Comparison of ENCODE assay signal across 12 mouse cellular contexts in the genomic region with DNA sequence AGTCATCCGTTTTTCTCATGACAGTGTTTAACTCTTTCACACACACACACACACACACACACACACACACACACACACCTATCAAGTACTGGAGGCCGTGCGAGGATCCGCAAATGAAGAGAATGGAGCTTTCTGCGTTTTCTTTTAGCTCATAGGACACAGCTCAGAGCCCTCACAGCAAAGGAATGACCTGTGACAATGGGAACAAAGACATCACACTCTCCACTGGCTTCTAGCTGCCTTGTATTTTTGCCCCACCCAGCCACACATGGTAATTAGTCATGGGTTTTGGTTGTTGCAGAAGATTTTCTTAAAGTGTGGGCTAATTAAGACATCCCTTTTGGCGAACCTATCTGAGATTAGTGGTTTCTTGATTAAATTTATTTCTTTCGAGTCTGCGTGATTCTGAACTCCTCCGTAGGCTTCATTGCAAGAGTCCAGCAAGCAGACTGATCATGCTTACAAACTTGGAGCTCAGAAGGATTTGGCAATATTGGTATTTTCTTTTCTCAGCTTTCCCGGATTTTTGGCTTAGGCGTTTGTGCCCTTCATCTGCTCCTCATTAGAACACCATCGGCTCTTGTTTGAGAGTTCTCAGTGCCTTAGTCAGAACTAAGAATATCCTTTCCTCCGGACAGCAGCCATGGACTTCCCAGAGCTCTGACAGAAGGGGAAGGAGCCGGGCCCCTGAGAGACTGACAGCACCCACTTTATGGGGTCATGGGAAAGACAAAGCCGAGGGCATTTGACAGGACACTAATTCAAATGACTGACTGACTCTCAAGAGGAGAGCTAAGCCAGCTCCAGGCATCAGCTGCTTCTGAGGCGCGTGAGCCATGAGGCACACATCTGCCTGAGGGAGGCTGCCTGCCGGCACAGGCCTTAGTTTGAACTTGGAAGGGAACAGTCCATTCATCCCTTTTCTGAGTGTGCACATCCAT.
DNase-seq lines count a peak whose midpoint lies in the region; ATAC-seq and TF ChIP-seq lines count a peak whose summit lies in the region.
"Had no signal": no experiment of that assay in that cellular context is flagged by ENCODE, and none has a peak within 500 bp of the region (broad histone marks: within the 10 kb centered on the region; RNA-seq: fewer than 3 reads in every experiment).

No protein-coding gene starts in this region.

- no peak for TF ChIP-seq CTCF in bone marrow, adult 2 months (IDR thresholded peaks at IDR 0.05; ENCODE audit: control insufficient read depth, insufficient read depth, low read length)
- no peak for TF ChIP-seq CTCF in embryonic fibroblast, embryonic 13.5 days (IDR thresholded peaks at IDR 0.05; ENCODE audit: borderline replicate concordance, insufficient read depth, low read length)

- no peak overlapping the region for H3K9ac ChIP-seq in hindbrain, embryonic 11.5 days (ENCODE audit: low read depth, low read length)
- H3K9ac ChIP-seq in hindbrain, embryonic 13.5 days: no peak overlapping the region
- no peak overlapping the region for H3K9ac ChIP-seq in limb, embryonic 13.5 days

- H3K4me3 ChIP-seq in hindbrain, embryonic 11.5 days (ENCODE audit: low read depth, low read length): no peak overlapping the region
- no peak overlapping the region for H3K4me3 ChIP-seq in hindbrain, embryonic 13.5 days
- no peak overlapping the region for H3K4me3 ChIP-seq in bone marrow, adult 2 months (replicated peaks; ENCODE audit: control insufficient read depth, low read depth, low read length)
- H3K4me3 ChIP-seq in embryonic fibroblast, embryonic 13.5 days (ENCODE audit: insufficient read depth, low read length): no peak overlapping the region
- H3K4me3 ChIP-seq in limb, embryonic 13.5 days: no peak overlapping the region
- H3K4me3 ChIP-seq: erythroblast, embryonic 14.5 days had no signal

- no peaks in the 10 kb centered on the region for H3K36me3 ChIP-seq in hindbrain, embryonic 11.5 days (ENCODE audit: control insufficient read depth, insufficient read depth, low read length)
- no peaks in the 10 kb centered on the region for H3K36me3 ChIP-seq in hindbrain, embryonic 13.5 days
- no peaks in the 10 kb centered on the region for H3K36me3 ChIP-seq in limb, embryonic 13.5 days

- no peak overlapping the region for H3K4me2 ChIP-seq in hindbrain, embryonic 11.5 days (replicated peaks; ENCODE audit: low read depth, low read length)
- H3K4me2 ChIP-seq in hindbrain, embryonic 13.5 days: no peak overlapping the region
- no peak overlapping the region for H3K4me2 ChIP-seq in limb, embryonic 13.5 days (replicated peaks)

- no peak overlapping the region for H3K27ac ChIP-seq in hindbrain, embryonic 11.5 days (ENCODE audit: low read depth, low read length)
- H3K27ac ChIP-seq in hindbrain, embryonic 13.5 days: no peak overlapping the region
- peak overlapping the region; percentile 33; the same call in 1 of the 2 replicates for H3K27ac ChIP-seq in bone marrow, adult 2 months (ENCODE audit: control insufficient read depth, insufficient read depth, low read depth, low read length, poor library complexity)
- peak overlapping the region; percentile 98 for H3K27ac ChIP-seq in embryonic fibroblast, embryonic 13.5 days (ENCODE audit: insufficient read depth, low read length)
- H3K27ac ChIP-seq in limb, embryonic 13.5 days: 0 out of 2 replicates have a peak overlapping the region, but pooled peaks have one; percentile 2
- H3K27ac ChIP-seq: macrophage had no signal

- no peak for TF ChIP-seq POLR2A in bone marrow, adult 2 months (IDR thresholded peaks at IDR 0.05; ENCODE audit: borderline replicate concordance, control insufficient read depth, low read depth, low read length)
- TF ChIP-seq POLR2A in embryonic fibroblast, embryonic 13.5 days (IDR thresholded peaks at IDR 0.05; ENCODE audit: low read depth, low read length): no peak; the same call in 1 of the 2 replicates

- 34% methylated on average over 18 of the region's 18 CpGs for WGBS in hindbrain, embryonic 11.5 days
- WGBS in hindbrain, embryonic 13.5 days: 29% methylated on average over 18 of the region's 18 CpGs
- WGBS in bone marrow, adult 2 months: 78% methylated on average over 18 of the region's 18 CpGs
- 37% methylated on average over 18 of the region's 18 CpGs for WGBS in limb, embryonic 13.5 days

- DNase-seq in hindbrain, embryonic 11.5 days (ENCODE audit: low spot score): peak; percentile 56
- DNase-seq in layer of hippocampus, adult 11-12 months (ENCODE audit: low spot score): no peak
- no peak for DNase-seq in left cerebral cortex, adult 8-10 months (ENCODE audit: low spot score in 2 of 2)
- no peak for DNase-seq in layer of hippocampus, adult 9-11 months
- DNase-seq: cerebellum, adult 11-12 months; kidney, postnatal 25 days had no signal

- H3K27me3 ChIP-seq in hindbrain, embryonic 11.5 days (ENCODE audit: control insufficient read depth, insufficient read depth, low read length): no peaks in the 10 kb centered on the region
- 0 out of 2 replicates have a peak, but pooled peaks cover 5% of the 10 kb centered on the region for H3K27me3 ChIP-seq in hindbrain, embryonic 13.5 days
- 0 out of 2 replicates have a peak, but pooled peaks cover 8% of the 10 kb centered on the region for H3K27me3 ChIP-seq in limb, embryonic 13.5 days

- no peaks in the 10 kb centered on the region; the same call in 1 of the 2 replicates for H3K4me1 ChIP-seq in hindbrain, embryonic 11.5 days (replicated peaks; ENCODE audit: control insufficient read depth, insufficient read depth, low read length)
- H3K4me1 ChIP-seq in hindbrain, embryonic 13.5 days (replicated peaks): 0 out of 2 replicates have a peak, but pooled peaks cover 4% of the 10 kb centered on the region
- no peaks in the 10 kb centered on the region for H3K4me1 ChIP-seq in bone marrow, adult 2 months (ENCODE audit: control insufficient read depth, insufficient read depth, low read length)
- peaks cover 33% of the 10 kb centered on the region for H3K4me1 ChIP-seq in embryonic fibroblast, embryonic 13.5 days (ENCODE audit: control insufficient read depth, insufficient read depth, low read length)
- peaks cover 12% of the 10 kb centered on the region for H3K4me1 ChIP-seq in limb, embryonic 13.5 days

- peak; percentile 61 for ATAC-seq in hindbrain, embryonic 11.5 days (ENCODE audit: low FRiP score)
- no peak for ATAC-seq in hindbrain, embryonic 13.5 days (ENCODE audit: low FRiP score)
- no peak for ATAC-seq in limb, embryonic 13.5 days (ENCODE audit: low FRiP score, low read depth)

- no peaks in the 10 kb centered on the region for H3K9me3 ChIP-seq in hindbrain, embryonic 11.5 days (ENCODE audit: control insufficient read depth, low read length)
- H3K9me3 ChIP-seq in hindbrain, embryonic 13.5 days: no peaks in the 10 kb centered on the region
- H3K9me3 ChIP-seq in limb, embryonic 13.5 days: no peaks in the 10 kb centered on the region

Comparison
In these comparisons a context has a peak if more than half of its experiments do, and no peak if none do; other contexts are left out.
1. H3K27ac ChIP-seq: peak in bone marrow, adult 2 months (single experiment), embryonic fibroblast, embryonic 13.5 days (single experiment) and limb, embryonic 13.5 days (single experiment); none in hindbrain, embryonic 11.5 days (single experiment) and hindbrain, embryonic 13.5 days (single experiment).